Mouse (Mus musculus): ENCODE data around the gene Rps16. TPM values are rescaled to one million over a fixed set of nuclear protein-coding genes. Genes with fewer than 3 reads are reported as not detected.

Rps16 gene
- total and polyA plus RNA-seq, 2 experiments from 2014 or later: 161 to 481 TPM

- DNase-seq (ENCODE audit: low spot score): peak; percentile 73
- Histone ChIP-seq H3K36me3 (replicated peaks; ENCODE audit: control insufficient read depth, insufficient read depth, low read length) (peaks cover 56% of the 10 kb centered on the region), H3K9ac (replicated peaks; ENCODE audit: low read depth, low read length) (no peak overlapping the region), H3K27ac (ENCODE audit: low read depth) (peak overlapping the region; percentile 82), H3K4me1 (ENCODE audit: control insufficient read depth, insufficient read depth) (peaks cover 15% of the 10 kb centered on the region), H3K27me3 (ENCODE audit: control insufficient read depth, insufficient read depth, low read length) (no peaks in the 10 kb centered on the region), H3K4me3 (ENCODE audit: low read depth, low read length) (no peak overlapping the region), H3K9me3 (replicated peaks; ENCODE audit: control insufficient read depth, low read length) (no peaks in the 10 kb centered on the region), H3K4me2 (ENCODE audit: low read depth, low read length) (0 out of 2 replicates have a peak overlapping the region, but pooled peaks have one; percentile 0)
- ATAC-seq (ENCODE audit: insufficient read depth, low read depth): peak; percentile 76
- 2% methylated on average over 5 of the region's 5 CpGs for WGBS
- no peak for TF ChIP-seq CTCF (IDR thresholded peaks at IDR 0.05; ENCODE audit: low read depth)
- TF ChIP-seq EP300 (IDR thresholded peaks at IDR 0.05; ENCODE audit: low read depth): no peak
Measured at GRCm38 (mm10) chr7:28356981-28357380, 6.5 kb downstream of the Rps16 start.

DNA sequence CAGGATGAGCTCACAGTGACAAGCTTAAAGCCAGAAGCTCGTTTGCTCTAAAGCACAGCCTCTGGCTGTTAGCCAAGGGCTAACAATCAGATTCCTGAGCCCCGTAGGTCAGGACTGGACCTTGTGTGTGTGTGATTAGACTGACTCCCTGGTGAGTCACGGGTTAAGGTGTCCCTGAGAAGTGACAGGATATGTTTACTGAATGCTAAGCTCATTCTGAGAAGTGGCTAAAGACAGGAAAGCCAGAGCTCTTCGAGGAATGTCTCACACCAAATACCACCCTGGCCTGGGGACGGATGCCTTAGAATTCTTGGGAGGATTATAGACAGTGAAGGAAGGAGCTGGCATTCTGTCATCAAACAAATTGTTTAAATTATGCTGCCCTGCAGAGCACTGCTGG is 7.5 kb downstream of the Rps16 start:
- peaks cover 13% of the 10 kb centered on the region for H3K4me1 ChIP-seq (ENCODE audit: control insufficient read depth, insufficient read depth)
- DNase-seq (ENCODE audit: low spot score): peak; percentile 68
- peak overlapping the region; percentile 82 for H3K27ac ChIP-seq (ENCODE audit: low read depth)
- H3K36me3 ChIP-seq (replicated peaks; ENCODE audit: control insufficient read depth, insufficient read depth, low read length): peaks cover 57% of the 10 kb centered on the region
- peak; percentile 56 for ATAC-seq (ENCODE audit: insufficient read depth, low read depth)
- no peak for TF ChIP-seq CTCF (IDR thresholded peaks at IDR 0.05; ENCODE audit: low read depth)
- TF ChIP-seq EP300 (IDR thresholded peaks at IDR 0.05; ENCODE audit: low read depth): no peak
- no peaks in the 10 kb centered on the region for H3K27me3 ChIP-seq (ENCODE audit: control insufficient read depth, insufficient read depth, low read length)
- no peak overlapping the region for H3K9ac ChIP-seq (replicated peaks; ENCODE audit: low read depth, low read length)
- no peaks in the 10 kb centered on the region for H3K9me3 ChIP-seq (replicated peaks; ENCODE audit: control insufficient read depth, low read length)
- no peak overlapping the region for H3K4me2 ChIP-seq (ENCODE audit: low read depth, low read length)
- H3K4me3 ChIP-seq (ENCODE audit: low read depth, low read length): no peak overlapping the region
- 3% methylated on average over 5 of the region's 5 CpGs for WGBS

- ATAC-seq (ENCODE audit: insufficient read depth, low read depth): no peak
- TF ChIP-seq EP300 (IDR thresholded peaks at IDR 0.05; ENCODE audit: low read depth) (no peak), CTCF (IDR thresholded peaks at IDR 0.05; ENCODE audit: low read depth) (no peak)
- Histone ChIP-seq H3K27ac (ENCODE audit: low read depth) (peak overlapping the region; percentile 82), H3K27me3 (ENCODE audit: control insufficient read depth, insufficient read depth, low read length) (no peaks in the 10 kb centered on the region), H3K4me1 (ENCODE audit: control insufficient read depth, insufficient read depth) (peaks cover 13% of the 10 kb centered on the region), H3K9me3 (replicated peaks; ENCODE audit: control insufficient read depth, low read length) (no peaks in the 10 kb centered on the region), H3K36me3 (replicated peaks; ENCODE audit: control insufficient read depth, insufficient read depth, low read length) (peaks cover 53% of the 10 kb centered on the region), H3K4me3 (ENCODE audit: low read depth, low read length) (no peak overlapping the region), H3K9ac (replicated peaks; ENCODE audit: low read depth, low read length) (no peak overlapping the region), H3K4me2 (ENCODE audit: low read depth, low read length) (no peak overlapping the region)
- no peak for DNase-seq (ENCODE audit: low spot score)
- 54% methylated on average over 7 of the region's 7 CpGs for WGBS
Measured at GRCm38 (mm10) chr7:28358431-28358830, 8.0 kb downstream of the Rps16 start.

- ATAC-seq (ENCODE audit: insufficient read depth, low read depth) (no peak), DNase-seq (ENCODE audit: low spot score) (no peak)
- H3K9me3 ChIP-seq (replicated peaks; ENCODE audit: control insufficient read depth, low read length): no peaks in the 10 kb centered on the region
- no peak overlapping the region for H3K4me3 ChIP-seq (ENCODE audit: low read depth, low read length)
- H3K4me2 ChIP-seq (ENCODE audit: low read depth, low read length): no peak overlapping the region
- H3K27me3 ChIP-seq (ENCODE audit: control insufficient read depth, insufficient read depth, low read length): no peaks in the 10 kb centered on the region
- no peak overlapping the region; the same call in 1 of the 2 replicates for H3K9ac ChIP-seq (replicated peaks; ENCODE audit: low read depth, low read length)
- TF ChIP-seq EP300 (IDR thresholded peaks at IDR 0.05; ENCODE audit: low read depth): no peak
- TF ChIP-seq CTCF (IDR thresholded peaks at IDR 0.05; ENCODE audit: low read depth): no peak
- H3K4me1 ChIP-seq (ENCODE audit: control insufficient read depth, insufficient read depth): peaks cover 13% of the 10 kb centered on the region
- no peak overlapping the region for H3K27ac ChIP-seq (ENCODE audit: low read depth)
- peaks cover 51% of the 10 kb centered on the region for H3K36me3 ChIP-seq (replicated peaks; ENCODE audit: control insufficient read depth, insufficient read depth, low read length)
- WGBS: 71% methylated on average over 10 of the region's 10 CpGs
Measured at GRCm38 (mm10) chr7:28359854-28360253, 9.4 kb downstream of the Rps16 start.

DNA sequence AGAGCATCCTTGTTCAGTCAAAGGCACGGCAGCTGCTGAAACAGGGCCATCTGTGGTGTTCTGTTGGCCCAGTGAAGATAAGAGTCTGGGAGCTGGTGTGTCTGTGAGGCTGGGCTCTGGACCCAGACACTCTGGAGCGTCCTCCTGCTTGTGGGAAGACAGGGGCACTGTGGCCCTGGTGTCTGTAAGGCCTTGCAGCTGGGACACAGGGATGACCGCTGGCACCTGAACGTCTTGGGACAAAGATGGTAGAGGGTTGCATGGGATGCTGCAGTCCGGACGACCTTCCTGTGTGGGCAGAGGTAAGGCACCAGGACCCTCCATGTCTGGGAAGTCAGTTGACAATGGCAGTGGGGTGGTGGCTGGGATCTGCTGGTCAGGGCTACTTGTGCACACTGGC is 9.8 kb downstream of the Rps16 start:
- Histone ChIP-seq H3K9me3 (replicated peaks; ENCODE audit: control insufficient read depth, low read length) (no peaks in the 10 kb centered on the region), H3K27me3 (ENCODE audit: control insufficient read depth, insufficient read depth, low read length) (no peaks in the 10 kb centered on the region), H3K36me3 (replicated peaks; ENCODE audit: control insufficient read depth, insufficient read depth, low read length) (peaks cover 56% of the 10 kb centered on the region), H3K4me3 (ENCODE audit: low read depth, low read length) (no peak overlapping the region), H3K27ac (ENCODE audit: low read depth) (no peak overlapping the region), H3K4me1 (ENCODE audit: control insufficient read depth, insufficient read depth) (peaks cover 13% of the 10 kb centered on the region), H3K4me2 (ENCODE audit: low read depth, low read length) (no peak overlapping the region), H3K9ac (replicated peaks; ENCODE audit: low read depth, low read length) (no peak overlapping the region)
- TF ChIP-seq EP300 (IDR thresholded peaks at IDR 0.05; ENCODE audit: low read depth) (no peak), CTCF (IDR thresholded peaks at IDR 0.05; ENCODE audit: low read depth) (no peak)
- DNase-seq (ENCODE audit: low spot score) (no peak), ATAC-seq (ENCODE audit: insufficient read depth, low read depth) (no peak)
- 75% methylated on average over 6 of the region's 6 CpGs for WGBS

GRCm38 (mm10) chr7:28361647-28362341 is 11.3 kb downstream of the Rps16 start:
- WGBS: 86% methylated on average over 20 of the region's 20 CpGs
- Histone ChIP-seq H3K4me1 (ENCODE audit: control insufficient read depth, insufficient read depth) (peaks cover 12% of the 10 kb centered on the region), H3K36me3 (replicated peaks; ENCODE audit: control insufficient read depth, insufficient read depth, low read length) (peaks cover 70% of the 10 kb centered on the region), H3K9ac (replicated peaks; ENCODE audit: low read depth, low read length) (no peak overlapping the region), H3K4me2 (ENCODE audit: low read depth, low read length) (no peak overlapping the region), H3K9me3 (replicated peaks; ENCODE audit: control insufficient read depth, low read length) (no peaks in the 10 kb centered on the region), H3K27ac (ENCODE audit: low read depth) (no peak overlapping the region), H3K4me3 (ENCODE audit: low read depth, low read length) (no peak overlapping the region), H3K27me3 (ENCODE audit: control insufficient read depth, insufficient read depth, low read length) (no peaks in the 10 kb centered on the region)
- no peak for TF ChIP-seq EP300 (IDR thresholded peaks at IDR 0.05; ENCODE audit: low read depth)
- TF ChIP-seq CTCF (IDR thresholded peaks at IDR 0.05; ENCODE audit: low read depth): no peak
- ATAC-seq (ENCODE audit: insufficient read depth, low read depth) (no peak), DNase-seq (ENCODE audit: low spot score) (no peak)
